Mouse (Mus musculus) left cerebral cortex, postnatal 10 days (tissue): ENCODE data around the gene Galnt15. TPM values are rescaled to one million over a fixed set of nuclear protein-coding genes. Genes with fewer than 3 reads are reported as not detected.
A peak's percentile ranks its signal among the peaks of the same experiment; 100 is the strongest.

Experiments
- DNase-seq, 2 experiments: peaks; one replicate each; pipeline ENCODE4 v3.0.0; 2021 to 2022; ENCODE audit warnings: low spot score in 2 of 2, mixed read lengths in 1 of 2; ENCODE audit errors: extremely low spot score in 1 of 2
- intact Hi-C: fragments of 180-260 bp; cut with DNase I; formaldehyde crosslinking; loops from one replicate; pipeline ENCODE4 v1.15.1; 2025
- total RNA-seq, 2 experiments: library from RNA; stranded (reverse); gene quantifications; 2 replicates each; pipeline ENCODE4 v1.2.3; 2021

Galnt15 gene
- total RNA-seq = 1 to 10 TPM in 1 of 2 experiments, under 1 TPM in 1; 0.75 to 1.6 TPM

- peak in 1 of 2 experiments; percentile 68 for DNase-seq
These were observed at the start of gene Galnt15 for GRCm38 (mm10) chr14:32028681-32029091. Gene Galnt15 (plus strand): TSS chr14:32028989.

DNA sequence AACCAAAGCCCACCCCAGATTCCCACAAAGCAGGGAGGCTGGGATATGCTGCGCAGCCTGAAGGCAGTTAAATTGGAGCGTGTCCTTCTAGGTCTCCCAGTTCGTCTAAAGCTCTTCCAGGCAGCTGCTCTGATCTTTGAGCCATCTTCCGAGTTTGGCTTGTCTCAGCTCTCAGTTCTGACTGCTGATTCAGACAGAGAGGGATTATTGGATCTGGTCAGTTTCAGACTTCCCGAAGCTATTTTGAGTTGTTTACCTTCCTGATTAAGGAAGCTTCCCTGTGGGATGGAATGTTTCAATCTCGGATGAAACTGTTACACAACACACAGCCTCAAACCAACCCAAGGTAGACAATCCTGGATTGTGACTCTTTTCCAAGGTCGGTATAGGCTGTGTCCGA is 34.8 kb upstream of the Galnt15 start:
- no peak for DNase-seq
- intact Hi-C loops = no loop called here

More at GRCm38 (mm10) chr14:32028681-32029091, at the start of gene Galnt15:
- intact Hi-C loops = no loop called here

GRCm38 (mm10) chr14:32000941-32001340 is 27.8 kb upstream of the Galnt15 start:
- intact Hi-C loops = no loop called here
- DNase-seq = no peak

DNA sequence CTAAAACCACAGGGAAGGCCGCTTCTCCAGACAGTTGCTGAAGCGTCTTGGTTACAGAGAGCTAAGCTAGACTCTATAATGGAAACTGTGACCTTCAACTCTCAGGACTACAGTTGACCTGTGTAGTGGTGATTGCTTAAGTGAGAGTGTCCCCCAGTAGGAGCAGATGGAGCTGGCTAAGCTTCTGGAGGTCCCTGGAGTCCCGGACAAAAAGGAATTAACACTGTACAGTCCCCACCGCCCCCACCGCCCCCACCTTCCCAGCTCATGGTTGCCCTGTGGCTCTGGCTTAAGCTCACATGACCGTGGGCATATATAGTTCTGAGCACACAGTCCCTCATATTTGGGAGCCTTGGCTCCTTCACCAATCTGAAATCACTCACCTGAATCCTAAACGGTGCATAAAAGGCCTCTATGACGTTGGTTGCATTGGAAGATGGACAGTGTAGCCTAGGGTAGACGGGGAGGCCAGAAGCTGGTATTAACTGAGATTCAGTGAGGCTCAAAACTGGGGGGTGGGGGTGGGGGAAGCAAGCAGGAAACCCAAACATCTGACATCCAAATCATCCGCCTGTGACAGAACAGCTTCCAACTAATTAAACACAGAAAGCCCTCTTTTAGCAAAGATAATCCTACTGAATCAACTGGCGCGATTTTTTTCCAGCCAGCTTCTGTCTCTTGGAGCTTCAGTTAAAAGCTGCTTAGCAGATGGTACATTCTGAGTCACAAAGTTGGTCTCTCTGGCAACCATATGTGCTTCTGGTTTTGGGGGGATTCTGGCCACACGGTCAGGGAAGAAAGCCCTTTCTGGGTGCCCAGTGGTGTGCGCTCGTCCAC is 26.1 kb upstream of the Galnt15 start:
- intact Hi-C loops = no loop called here
- DNase-seq = peak in 1 of 2 experiments; percentile 73

DNA sequence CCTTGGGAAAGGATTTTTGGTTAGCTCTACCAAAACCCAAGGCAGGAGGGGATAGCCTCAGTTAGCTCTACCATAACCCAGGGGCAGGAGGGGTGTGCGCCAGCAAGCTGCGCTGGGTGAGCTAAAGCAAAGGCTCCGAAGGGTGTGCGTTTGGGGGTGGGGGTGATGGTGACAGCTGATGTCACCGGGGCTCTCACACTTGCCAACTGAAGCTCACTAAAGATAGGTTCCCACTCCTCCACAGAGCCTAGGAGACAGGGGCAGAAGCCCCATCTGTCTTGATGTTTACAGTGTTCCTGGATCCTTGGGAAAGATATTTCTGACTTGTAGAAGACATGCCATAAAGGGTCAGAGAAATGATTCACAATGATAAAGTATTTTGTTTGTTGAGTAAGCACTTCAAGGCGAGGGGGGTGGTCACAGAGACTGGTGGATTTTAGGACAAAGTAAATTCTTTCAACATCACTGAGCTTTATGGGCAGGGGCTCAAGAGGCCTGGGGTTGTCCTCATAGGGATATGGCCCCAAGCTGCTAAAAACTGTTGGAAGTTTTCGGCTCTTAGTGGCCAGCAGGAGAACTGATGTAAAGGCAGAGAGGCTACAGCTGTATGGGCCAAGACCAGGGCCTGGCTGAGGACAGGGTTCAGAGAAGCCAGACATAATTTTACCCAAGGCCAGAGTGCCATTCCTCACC is 24.7 kb upstream of the Galnt15 start:
- DNase-seq = no peak
- intact Hi-C loops = no loop called here

- no peak for DNase-seq
These were observed 23.0 kb upstream of the Galnt15 start for GRCm38 (mm10) chr14:32005673-32006261.

GRCm38 (mm10) chr14:32007654-32008335 is 21.0 kb upstream of the Galnt15 start:
- intact Hi-C loops = no loop called here
- no peak for DNase-seq

More at GRCm38 (mm10) chr14:32005673-32006261, 23.0 kb upstream of the Galnt15 start:
- intact Hi-C loops = no loop called here

DNA sequence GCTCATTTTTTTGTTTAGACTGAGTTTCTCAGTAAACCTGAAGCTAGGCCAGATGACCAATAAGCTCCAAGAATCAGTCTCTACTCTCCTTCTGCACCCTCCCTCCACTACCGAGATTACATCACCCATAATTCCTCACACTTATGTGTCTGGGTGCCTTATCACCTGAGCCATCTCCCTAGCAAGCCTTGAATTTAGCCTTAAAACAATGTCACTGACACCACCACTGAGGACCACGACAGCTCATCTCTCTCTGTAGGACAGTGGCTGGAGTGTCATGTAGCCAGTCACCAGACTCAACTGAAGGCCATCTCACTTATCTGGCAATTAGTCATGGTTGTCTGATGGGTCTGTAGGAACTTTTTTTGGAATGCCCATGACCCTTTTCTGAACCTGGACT is 19.1 kb upstream of the Galnt15 start:
- no peak for DNase-seq
- intact Hi-C loops = no loop called here

- intact Hi-C loops = no loop called here
- no peak for DNase-seq
These were observed 17.1 kb upstream of the Galnt15 start for GRCm38 (mm10) chr14:32011547-32012304.

DNA sequence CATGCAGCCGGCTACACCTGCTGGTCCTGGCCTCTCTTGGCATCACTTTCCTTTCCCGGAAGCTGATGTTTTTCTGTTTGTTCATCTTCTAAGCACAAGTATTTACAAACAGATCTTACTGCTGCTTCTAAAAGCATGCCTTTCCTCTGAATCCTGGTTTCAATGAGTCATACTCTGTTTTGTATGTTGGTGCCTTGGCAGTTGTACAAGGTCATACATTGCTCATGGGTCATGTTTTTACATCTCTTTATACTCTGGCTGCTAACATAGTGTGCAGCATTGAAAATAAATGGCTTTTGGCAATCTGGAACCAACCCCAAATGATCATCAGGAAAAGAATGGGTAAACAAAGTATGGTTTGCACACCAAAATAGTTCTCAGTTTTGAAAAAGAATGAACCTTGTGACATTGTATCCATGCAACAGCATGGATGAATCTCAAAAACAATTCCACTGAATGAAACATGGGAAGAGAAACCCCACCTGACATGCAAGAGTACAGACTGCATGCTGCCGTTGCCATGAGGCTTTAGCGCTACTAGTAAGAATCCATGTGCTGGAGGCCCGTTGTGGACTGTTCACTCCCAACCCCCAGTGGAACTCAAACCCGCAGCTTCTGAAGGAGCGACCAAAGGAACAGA is 13.5 kb upstream of the Galnt15 start:
- DNase-seq = no peak
- intact Hi-C loops = no loop called here

DNA sequence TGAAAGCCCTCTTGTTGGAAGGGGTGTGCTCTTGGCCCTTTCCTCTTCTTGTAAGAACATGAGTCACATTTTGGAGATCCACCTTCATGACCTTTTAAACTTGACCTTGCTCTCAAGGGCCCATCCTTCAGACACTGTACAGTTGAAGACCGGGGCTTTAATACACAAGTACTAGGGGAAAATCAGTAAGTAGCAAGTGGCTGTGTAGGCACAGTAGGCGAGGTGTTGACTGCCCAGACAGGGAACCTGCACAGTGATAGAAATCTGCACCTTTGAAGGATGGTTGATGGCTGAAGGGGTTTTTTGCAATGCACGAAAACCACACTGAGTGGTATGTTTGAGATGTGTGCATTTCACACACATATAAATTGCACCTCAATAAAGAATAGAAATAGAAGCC is 12.3 kb upstream of the Galnt15 start:
- no peak for DNase-seq
- intact Hi-C loops = no loop called here

DNA sequence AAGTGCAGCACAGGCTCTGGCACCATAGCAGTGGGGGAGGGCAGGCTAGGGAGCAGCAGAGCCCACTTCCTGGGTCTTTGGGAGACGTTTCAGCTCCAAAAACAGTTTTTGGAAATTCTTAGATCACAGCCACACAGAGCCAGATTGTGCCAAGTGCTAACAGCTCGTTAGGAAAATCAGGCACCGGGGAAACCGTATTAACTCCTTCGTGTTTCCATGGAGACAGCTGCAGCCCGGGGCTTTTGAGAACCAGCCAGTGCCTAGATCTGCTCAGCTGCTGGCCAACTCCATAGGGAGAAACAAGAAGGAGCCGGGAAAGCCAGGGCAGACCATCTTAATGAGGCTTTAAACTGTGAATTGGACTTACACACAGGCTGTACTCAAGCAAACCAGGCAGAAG is 11.9 kb upstream of the Galnt15 start:
- DNase-seq = peak; percentile 68 to 91
- intact Hi-C loops = no loop called here

DNA sequence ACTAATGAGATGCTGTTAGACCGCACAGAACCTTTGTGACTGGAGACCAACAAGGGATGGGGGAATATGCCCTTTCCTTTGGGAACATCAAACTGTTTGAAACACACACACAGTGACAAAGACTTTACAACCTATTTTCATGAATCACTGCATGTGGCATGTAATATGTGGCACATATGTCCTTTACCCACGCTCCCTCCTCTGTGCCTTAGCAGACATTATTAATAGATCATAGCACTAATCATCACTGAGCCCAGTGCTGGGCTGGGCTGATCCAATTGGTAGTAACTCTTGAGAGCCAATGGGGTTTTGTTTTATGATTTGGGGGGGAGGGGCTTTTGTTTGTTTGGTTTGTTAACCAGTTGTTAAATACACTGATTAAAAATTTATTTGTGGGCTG is 11.3 kb upstream of the Galnt15 start:
- intact Hi-C loops = no loop called here
- no peak for DNase-seq

DNA sequence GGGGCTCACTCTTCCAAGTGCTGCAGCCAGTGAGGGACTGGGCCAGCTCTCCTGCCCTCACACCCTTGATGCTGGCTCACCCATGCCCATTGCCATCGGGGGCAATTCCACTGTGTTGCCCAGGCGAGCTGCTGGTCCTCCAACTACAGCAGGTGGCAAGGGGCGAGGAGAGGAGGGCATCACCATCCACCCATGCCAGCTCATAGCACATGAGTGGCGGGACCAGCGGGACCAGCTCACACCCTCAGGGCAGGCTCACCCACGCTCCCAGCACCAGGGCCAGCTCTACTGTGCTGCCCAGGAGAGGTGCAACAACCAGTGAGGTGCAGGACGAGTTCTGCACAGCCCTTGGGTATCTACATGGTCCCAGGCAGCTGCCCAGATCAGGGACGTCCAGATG is 9.7 kb upstream of the Galnt15 start:
- no peak for DNase-seq
- intact Hi-C loops = no loop called here

GRCm38 (mm10) chr14:32021967-32022366 is 6.8 kb upstream of the Galnt15 start:
- intact Hi-C loops = no loop called here
- DNase-seq = no peak

DNA sequence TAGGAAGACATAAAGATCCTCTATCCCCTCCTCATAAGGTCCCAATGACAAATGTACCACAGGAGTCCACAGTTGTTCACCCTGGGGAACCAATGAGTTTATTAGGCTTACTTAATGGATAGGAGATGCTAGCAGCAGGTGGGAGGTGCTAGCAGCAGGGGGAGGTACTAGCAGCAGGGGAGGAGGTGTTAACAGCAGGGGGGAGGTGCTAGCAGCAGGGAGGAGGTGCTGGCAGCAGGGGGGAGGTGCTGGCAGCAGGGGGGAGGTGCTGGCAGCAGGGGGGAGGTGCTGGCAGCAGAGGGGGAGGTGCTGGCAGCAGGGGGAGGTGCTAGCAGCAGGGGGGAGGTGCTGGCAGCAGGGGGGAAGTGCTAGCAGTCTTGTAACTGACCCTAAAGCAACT is 6.3 kb upstream of the Galnt15 start:
- intact Hi-C loops = no loop called here

DNA sequence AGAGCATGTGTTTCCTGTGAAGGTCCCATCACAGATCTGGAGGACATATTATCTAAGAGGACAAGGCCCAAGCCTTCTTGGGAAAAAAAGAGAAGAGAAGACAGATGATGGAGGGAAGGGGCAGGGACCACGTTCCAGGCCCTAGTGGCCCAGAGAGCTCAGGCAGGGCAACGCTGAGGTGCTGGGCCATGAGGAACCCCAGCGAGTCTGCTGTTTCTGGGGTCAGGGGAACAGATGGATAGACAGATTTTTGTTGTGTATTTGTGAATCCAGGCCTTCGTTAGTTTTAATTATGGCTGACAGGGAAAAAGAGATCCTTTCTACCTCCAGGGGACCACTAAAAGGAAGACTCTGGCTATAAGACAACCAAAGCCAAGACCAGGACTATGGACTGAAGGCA is 4.9 kb upstream of the Galnt15 start:
- intact Hi-C loops = no loop called here

More for the DNA sequence above, 6.3 kb upstream of the Galnt15 start:
- DNase-seq = no peak

DNA sequence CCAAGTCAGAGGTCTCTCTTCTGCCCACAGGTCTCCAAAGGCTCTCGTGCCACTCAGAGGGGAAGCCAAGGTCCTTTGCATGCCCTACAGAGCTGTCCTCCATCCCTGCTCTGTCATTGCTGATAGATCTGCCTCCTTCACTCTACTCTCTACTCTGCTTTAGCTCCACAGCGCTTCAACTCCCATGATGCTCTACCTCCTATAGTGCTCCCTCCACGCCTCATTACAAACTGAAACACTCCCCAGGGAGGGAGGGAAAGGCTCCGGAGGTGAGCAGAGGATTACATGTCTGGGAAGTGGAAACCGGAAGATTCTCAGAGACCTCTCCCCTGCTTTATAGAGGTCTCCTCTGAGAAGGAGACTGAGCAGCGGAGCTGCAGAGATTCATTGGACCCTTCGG is 1.6 kb upstream of the Galnt15 start:
- intact Hi-C loops = no loop called here

More for the DNA sequence above, 4.9 kb upstream of the Galnt15 start:
- no peak for DNase-seq

More for the DNA sequence above, 1.6 kb upstream of the Galnt15 start:
- no peak for DNase-seq
